Mouse (Mus musculus): ENCODE data around the gene Mrgpre.

Gene Mrgpre

DNA sequence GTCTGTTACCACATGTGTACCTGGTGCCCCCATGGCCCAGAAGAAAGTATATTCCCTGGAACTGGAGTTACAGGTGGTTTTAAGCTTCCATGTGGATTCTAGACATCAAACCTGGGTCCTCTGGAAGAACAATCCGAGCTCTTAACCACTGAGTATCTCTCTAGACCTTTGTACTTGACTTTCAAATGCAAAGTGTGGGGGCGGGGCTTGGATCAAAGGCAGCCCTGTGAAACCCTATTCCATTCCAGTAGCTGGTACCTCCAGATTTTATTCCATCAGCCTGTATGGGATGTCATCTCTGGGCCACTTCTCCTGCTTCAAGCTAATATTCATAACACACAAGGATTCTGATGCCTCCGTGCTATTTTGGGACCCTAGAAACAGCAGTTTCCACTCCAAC lies 8.2 kb downstream of the Mrgpre start:
- DNase-seq (ENCODE audit: low read depth) = no peak

DNA sequence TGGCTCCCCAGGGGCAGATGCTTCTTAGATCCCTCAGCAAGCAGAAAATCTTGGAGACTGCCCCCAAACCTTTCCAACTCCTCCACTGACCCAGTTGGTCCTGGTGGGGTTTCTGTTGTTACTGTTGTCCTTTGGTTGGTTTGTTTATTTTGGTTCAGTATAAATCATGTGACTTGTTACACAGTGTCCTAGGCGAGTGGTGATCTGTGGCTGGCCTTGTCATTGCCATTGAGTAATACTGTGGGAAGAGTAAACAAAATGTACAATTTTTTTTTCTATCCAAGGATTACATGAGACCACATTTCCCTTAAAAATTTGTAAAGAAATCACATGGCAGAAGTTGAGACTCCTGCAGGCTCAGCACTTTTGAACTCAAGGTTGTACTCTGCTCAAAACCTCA lies 14.8 kb downstream of the Mrgpre start:
- no peak for DNase-seq (ENCODE audit: low read depth)

DNA sequence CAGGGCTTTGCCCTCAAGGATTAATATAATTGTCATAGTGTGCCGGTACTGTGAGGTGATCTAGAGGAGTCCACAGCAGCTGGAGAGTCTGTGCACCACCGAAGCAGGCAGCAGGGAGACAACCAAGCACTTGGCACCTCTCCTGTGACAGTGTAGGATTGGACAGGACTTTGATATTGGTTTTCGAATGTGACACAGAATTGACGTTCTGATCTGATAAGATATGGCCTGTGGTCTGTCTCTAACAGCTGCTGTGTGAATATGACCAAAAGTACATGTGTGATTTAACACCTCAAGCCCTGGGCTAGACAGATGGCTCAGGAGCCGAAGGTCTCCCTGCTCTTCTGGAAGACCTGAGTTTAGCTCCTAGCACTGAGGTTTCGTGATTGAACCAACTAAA lies 16.0 kb downstream of the Mrgpre start:
- DNase-seq (ENCODE audit: low read depth) = peak; percentile 34

DNA sequence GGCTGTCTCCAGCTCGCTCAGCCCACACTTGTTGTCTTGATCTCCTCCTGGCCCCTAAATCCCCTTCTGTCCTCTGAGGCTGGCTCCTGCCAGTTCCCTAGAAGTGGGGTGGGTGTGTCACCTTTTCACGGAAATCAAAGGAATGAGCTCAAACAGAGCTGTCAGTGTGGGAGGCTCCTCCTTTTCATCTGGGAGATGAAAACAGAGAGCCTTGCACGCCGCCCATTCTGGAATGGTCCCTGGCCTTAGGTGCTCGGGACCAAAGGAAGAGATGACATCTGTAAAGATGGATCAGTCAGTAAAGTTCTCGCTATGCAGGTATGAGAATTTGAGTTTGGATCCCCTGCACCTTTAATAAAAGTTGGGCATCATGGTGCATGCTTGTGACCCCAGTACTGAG lies 17.4 kb downstream of the Mrgpre start, which contains the start of gene Mrgprg:
Mrgprg (minus strand) TSS at position 101 of the 400 bp plus-strand sequence.
- no peak for DNase-seq (ENCODE audit: low read depth)

DNA sequence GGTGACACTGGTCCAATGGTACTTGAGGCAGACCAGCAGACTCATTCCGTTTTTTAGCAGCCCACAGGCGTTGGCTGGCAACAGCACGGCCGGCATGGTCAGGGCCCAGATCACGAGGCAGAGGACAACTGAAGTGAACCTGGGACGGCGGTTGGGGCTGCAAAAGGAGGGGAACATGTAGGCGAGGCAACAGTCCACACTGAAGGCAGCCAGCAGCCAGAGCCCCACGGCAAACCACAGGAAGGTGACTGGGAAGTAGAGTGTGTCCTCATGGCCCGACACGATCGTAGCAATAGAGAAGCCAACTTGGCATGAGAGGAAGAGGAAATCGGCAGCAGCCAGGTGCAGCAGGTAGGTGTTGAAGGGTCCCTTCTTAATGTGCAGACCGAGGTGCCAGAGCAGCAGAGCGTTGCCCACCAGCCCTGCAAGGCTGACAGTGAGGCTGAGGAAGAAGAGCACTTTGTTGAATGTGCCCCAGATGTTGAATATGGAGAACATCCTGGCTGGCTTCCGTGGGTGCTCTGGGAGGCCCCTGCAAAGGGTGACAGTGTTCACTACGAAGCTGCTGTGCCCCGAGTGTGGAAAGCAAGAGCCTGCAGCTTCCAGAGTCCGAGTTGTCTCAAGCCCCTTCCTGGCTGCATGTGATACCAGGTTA lies 19.3 kb downstream of the Mrgpre start:
- no peak for DNase-seq (ENCODE audit: low read depth)

DNA sequence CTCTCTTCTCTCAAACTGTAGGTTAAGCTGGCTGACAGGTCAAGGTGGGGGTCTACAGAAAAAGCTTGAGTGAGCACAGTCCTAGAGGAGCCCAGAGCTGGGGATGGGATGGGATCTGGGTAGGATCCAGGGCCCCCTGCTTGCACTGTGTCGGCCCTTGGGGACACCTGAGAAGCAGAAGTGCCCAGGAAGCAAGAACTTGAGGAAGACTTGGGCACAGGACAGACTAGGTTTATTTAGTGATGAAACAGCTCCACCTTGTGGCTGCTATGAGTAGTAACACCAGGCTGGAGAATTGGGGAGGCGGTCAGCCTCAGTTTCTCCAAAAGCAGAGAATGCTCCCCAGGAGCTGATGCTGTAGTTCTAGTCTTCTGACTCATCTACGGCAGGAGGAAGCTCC lies 20.5 kb downstream of the Mrgpre start:
- peak; percentile 73 for DNase-seq (ENCODE audit: low read depth)

DNA sequence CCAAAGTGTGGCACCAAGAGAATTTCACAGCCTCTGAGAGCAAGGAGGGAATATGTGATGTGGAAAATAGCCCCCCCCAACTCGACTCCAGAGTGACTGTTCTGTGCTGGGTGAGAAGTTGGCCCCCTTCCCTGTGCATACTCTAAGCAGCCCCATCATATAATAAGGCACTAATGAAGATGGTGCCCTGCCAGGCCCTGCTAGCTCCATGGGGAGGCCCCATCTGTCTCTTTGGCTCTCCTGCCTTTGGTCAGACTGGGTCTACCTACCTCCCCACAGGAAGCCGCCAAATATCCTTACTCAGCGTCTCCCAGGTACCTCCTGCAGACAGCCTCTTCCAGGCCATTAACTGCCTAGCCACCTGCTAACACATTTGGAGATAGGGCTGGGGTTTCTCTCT lies 25.3 kb downstream of the Mrgpre start:
- DNase-seq (ENCODE audit: low read depth) = no peak

DNA sequence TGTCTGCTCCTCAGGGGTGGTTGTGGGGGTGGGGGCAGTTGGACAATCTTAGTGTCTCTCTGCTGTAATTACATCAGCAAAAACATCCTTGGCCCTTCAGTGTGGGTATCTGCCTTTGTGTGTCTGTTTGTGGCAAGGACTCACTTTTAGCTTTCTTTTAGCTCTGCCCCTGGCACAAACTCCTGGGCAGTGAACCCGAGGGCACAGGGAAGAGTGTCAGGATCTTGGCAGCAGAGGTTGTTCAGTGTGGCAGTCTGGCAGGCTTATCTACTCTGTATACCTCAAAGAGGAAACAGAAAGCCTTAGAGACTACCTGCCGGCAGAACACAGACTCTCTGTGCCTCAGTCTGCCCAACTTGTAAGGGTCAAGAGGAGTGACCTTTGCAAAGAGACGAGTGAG lies 26.6 kb downstream of the Mrgpre start:
- DNase-seq (ENCODE audit: low read depth) = no peak

DNA sequence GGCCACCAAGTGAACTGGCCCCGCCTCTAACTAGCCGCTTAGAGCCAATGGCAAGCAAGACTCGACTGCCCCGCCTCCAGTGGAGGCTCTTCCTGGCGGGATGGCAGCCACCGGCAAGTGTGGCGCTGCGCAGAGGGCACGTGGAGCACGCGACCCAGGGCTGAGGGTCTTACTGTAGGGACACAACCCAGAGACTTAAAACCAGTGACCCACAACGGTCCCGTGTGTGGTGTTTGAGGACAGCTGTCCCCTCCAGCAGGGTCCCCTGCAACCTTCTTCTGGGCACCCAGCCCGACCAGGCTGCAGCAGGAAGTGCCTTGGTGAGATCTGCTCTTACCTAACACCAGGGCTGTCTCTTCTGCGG lies 27.3 kb downstream of the Mrgpre start:
- DNase-seq (ENCODE audit: low read depth) = peak; percentile 87

DNA sequence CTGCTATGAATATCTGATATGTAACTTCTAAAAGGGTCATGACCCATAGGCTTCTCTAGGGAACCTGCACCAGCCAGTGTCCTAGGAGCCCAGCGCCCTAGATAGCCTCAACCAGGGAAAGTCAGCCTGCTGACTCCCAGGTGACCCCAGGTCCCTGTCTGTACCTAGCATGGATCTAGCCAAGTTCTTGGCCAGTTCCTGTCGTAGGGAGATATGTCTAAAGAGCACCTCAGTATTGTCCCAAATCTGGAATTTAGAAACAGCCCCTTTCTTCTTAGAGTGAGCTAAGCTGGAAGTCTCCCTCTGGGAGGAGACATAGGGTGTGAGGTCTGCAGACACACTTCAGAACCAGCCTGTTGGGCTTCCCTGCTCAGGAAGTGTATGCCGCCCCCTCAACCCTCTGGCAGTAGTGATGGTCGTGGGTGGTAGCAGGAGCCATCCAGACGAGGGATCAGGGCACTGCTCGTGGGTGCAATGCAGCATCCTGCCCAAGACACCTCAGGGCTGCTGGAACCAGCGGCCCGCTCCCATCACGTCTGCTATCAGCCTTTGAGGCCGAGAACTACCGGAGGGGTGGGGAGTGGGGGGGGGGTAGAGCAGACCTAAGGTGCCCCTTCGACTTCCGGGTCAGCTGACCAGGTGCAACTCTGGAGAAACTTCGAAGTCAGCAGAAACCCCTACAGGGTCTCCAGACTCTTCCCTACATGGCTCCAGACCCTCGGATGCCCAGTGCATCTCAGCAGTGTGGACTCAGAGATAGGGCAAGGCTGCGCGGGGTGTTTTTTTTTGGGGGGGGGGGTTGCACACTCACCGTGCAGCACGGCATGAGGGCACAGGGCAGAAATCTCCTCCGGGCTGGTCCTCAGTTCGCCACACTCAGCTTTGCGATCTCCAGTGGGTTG lies 27.9 kb downstream of the Mrgpre start, which contains the start of gene Osbpl5:
Osbpl5 (minus strand) TSS at position 861 of the 902 bp plus-strand sequence.
- DNase-seq (ENCODE audit: low read depth) = no peak

DNA sequence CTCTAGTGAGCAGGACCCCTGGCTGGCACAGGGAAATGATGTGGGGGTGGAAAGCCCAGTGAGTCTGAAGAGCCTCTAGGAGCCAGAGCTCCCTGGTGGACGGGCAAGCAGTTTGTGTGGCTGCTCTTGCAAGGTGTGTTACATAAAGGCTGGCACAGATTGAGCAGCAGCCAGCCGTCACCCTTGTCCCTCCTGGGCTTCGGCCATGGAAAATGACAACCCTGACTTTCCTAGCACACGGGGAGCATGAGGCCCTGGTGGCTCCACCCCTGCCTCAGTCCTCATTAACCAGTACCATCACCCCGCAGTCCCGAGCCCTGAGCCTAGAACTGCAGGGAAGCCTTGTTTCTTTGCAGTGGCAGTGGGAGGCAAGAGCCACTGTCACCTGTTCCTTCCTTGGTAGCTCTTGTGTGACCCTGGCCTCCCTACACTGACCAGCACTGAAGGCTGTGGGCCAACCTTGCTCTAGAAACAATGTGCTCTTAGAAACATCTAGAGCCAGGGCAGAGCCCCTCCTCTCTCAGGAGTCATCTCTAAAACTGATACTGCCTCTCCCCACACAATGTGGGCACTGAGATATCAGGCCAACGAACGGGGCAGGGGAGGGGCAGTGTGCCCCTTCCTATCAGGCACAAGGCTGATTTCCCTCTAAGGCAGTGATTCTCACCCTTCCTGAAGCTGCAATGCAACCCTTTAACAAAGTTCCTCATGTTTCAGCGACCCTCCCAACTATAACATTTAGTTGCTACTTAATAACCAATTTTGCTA lies 28.8 kb downstream of the Mrgpre start:
- peak; percentile 15 for DNase-seq (ENCODE audit: low read depth)

DNA sequence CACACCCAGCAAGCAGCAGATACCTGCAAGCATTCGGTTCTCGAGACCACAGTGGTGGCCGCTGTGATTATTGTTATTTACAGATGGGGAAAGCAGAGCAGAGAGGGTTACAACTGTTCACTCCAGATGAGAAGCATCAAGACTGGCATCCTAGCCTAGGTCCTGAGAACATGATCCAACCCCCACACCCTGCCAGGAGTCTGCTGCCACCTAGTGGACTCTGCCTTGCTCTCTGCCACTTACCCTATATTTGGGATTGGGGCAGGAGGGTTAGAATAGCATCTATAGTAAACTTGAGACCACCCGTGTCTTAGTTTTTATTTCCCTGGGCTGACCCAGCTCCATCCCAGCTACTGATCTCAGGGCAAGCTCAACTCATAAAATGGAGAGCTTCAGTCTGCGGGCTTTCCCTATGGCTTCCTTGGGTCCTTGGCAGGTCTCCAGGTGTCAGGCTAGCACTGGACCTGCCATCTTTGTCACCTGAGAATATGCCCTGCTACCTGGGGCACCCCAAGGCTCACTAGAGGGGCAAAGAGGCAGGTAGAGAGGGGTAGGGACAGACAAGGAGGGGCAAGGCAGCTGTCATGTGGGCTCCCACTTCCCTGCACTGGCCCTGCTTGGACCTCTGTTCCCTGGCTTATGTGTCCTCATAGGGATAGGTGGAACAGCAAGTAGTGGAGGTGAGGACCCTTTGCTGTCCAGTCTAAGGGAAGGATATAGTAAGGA lies 30.1 kb downstream of the Mrgpre start:
- peak; percentile 76 for DNase-seq (ENCODE audit: low read depth)

DNA sequence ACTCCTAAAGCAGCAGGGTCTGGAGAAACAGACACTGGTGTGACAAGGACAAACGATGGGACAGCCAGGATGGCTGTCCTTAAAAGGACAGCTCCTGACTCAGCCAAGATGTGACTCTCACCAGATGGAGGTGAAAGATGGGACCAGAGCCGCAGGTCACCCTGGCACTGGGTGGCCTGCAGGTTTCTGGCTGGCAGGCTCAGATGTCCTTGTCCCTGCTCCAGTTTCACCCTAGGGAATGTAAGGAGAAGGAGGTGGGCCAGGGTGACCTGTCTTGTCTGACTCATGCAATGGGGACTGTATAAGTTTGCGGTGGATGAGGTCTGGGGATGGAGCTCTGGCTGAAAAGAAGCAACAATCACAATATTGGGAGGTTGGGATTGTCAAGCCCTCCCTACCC lies 31.7 kb downstream of the Mrgpre start:
- no peak for DNase-seq (ENCODE audit: low read depth)

DNA sequence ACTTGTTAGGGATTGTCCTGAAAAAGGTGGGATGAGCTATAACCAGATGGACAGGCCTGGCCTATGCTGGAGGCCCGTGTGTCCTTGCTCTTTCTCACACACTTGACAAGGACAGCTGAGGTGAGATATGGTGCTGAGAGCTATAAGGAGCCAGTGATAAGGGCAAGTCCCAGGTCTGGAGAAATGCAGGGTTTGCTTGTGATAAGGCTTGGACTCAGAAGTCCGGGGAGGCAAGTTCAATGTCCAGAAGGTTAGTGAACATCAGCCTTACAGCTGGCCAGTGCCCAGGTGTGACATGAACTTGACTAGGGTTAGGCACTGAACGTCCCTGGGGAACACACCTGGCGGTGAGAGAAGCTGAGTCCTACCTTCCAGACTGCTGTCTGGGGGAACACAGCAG lies 32.2 kb downstream of the Mrgpre start:
- no peak for DNase-seq (ENCODE audit: low read depth)

DNA sequence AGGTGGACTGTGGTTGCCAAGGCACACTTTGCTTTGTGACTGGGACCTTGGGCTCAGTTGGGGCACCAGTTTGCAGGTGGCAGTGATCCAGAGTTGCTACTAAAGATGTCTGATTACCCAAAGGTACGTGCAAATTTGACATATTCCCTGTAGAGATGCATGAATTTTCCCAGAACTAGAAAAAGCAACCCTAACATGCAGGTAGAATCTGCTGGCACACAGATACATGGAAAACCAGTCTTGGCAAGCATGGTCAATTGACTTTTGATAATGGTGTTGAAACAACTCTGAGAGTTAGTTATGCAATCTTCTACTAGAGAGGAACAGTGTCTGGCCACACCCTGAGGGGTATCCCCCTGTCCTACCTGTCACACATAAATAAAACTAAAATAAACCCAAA lies 32.9 kb downstream of the Mrgpre start:
- peak; percentile 8 for DNase-seq (ENCODE audit: low read depth)

DNA sequence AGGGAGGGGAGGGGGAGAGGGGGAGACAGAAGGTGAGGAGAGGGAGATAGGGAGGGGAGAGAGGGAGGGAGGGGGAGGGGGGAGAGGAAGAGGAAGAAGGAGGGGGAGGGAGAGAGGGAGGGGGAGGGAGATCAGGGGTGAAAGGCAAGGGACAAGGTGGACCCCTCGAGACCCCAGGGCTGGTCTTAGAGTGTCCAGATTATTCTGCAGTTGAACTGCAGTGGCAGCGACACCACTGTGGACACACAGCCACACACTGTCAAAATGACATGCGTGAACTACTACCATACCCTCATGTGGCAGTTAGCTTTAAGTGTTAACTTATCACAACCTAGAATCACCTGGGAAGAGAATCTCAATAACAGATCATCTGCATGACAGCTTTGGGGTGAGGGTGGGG lies 35.3 kb downstream of the Mrgpre start:
- DNase-seq (ENCODE audit: low read depth) = no peak

DNA sequence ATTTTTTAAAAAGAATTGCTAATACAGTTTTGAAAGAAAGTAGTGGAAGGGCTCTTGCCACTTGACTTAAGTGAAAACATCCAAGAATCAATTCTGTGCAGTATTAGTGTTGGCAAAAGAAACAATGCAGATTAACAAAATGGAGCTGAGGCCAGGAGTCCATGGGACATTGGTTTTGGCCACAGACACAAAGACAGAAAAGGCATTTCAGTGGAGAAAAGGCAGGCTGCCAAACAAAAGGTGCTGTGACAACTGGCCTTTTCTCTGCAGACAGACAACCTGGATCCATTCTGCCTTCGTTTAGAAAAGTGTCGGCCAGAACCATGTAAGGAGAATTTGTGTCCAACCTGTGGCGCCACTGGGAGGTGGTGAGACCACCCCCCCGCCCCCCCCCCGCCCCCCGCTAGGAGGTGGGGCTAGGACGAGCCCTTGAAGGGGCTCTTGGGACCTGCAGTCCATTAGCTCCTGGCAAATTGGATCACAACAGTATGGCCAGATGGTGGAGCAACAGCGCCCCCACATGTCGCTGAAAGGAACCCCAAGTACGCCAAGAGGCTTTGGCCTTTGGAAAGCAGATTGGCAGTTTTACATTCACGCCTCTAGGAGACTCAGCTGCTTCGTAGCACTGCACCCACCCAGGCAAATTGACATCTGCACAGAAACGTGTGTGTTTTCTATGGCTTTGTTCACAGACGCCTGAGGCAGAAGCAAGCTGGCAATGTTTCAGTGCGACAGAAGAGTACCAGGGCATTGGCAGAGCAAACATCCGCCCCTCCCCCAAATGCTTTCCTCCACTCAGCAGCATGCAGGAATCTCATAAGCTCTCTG lies 36.0 kb downstream of the Mrgpre start:
- DNase-seq (ENCODE audit: low read depth) = peak; percentile 89

DNA sequence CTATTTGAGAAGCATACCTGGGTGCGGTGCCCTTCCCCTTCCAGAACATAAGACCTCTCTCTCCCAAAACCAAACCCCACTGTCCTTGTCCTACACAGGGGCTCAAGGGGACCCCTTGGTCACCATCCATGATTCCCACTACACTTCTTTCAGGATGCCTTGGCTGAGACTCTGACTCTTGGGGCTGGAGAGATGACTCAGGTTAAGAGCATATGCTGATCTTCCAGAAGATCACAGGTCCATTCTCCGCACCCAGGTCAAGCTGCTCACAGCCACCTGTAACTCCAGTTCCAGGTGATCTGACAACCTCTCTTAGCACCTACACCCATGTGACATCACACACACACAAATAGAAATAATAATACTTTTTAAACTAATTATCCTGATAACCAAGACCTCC lies 43.6 kb downstream of the Mrgpre start:
- DNase-seq (ENCODE audit: low read depth) = no peak

DNA sequence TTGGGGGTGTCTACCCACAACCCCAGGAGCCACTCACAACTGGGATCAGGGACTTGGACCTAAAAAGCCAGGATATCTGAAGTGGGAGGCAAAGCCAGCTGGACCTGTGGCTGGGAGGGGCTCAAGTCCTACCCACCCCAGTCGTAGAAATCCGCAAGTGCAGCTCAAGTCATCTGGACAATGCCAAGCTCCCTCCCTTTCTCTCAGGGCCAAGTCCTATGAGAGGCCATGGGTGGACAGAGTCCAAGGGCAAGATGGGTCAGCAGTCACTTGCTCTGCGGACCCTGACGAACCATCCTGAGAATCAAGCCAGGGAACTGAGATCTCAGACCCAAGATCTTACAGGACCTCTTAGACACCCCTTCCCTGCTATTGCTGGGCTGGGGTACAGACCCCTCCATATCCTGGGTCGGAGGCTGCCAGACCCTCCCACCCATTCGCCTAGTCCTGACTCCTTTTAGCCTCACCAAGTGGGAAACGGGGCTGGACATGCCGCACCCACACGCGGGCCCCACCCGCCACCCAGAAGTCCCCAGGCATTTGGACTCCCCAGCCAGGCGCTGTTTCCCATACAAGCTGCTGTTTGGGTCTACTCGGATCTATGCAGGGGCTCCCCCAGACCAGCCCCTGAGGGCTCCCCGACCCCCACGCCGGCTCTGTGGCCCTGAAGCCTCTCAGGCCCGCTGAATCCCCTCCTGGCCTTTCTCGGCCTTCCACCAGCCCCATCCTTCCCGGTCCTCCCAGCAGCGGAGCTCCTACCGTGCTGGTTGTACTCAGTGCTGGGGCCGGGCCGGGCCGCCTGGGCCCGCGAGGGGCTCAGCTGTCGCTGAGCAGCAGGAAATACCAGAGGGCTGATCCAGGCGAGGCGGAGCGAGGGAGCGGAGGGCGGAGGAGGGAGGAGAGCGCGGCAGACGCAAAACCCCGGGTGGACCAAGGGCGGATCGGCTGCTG lies 44.5 kb downstream of the Mrgpre start:
- DNase-seq (ENCODE audit: low read depth) = no peak

DNA sequence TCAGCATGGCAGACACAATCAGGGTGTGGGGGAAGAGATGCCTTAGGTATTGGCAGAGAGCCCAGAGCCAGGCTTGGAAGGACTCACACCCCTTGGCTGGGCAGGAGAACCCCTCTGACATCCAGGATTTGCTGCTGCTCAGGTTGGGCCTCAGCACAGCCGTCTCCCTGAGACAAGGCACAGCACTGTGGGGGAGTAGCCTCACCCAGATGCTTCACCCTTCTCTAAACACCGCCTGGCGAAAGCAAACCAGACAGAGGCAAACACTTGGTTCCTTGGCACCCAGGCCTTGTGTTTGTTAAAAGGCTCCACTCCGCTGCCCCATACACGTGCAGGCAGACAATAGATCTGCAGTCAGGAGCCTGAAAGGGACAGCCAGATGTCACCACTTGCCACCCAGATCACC lies 45.7 kb downstream of the Mrgpre start:
- no peak for DNase-seq (ENCODE audit: low read depth)

Data from 416B (cell line).